Mouse (Mus musculus): ENCODE measurements around the gene Syn3.

Gene Syn3

DNA sequence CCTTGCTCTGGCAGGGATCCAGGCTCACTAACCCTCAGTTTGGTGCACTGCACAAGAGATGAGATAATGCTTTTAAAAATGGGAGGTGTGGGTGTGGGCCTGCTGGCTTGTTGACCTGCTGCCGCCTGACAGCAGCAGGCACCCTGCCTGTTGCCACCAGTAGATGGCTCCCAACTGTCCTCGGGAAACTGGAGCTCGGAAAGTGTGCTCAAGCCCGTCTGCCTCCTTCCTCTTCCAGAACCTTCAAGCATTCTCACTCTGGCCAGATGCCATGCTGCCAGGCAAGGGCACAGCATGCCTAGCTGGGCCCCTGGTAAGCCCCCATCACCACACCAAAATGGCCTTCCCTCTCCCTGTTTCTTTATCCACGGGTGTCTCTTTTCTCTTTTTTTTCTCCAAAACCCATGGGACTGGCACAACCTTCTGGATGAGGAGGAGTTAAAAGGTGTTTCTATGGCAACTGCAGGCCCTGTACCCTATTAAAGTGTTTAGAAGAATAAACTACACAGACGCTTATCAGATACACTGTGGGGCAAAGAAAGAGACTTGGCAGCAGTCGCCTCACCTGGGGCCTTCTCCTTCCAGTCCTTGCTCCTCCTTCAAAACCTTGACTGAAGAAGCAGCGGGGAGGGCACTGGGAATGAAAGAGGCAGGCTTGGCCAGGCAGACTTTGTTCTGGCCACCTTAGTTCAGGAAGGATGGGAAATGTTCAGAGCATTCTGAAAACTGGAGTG lies 195.8 kb downstream of the Syn3 start:
- no peak for DNase-seq

DNA sequence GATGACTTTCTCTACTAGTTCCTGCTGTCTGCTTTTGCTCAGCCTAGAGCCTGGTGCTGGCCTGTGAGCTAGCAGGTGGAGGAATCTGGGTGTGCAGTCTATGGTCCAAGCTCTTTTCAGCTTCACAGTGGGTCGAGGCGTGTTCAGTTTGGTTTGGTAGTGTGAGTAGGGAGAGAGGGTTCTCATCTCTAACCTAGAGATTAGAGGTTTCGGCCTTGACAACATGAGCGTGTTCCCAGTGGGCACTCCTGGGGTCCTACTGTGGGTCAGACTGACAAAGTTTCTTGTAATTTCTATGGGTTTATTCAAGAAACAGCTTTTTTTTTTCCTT lies 196.4 kb downstream of the Syn3 start:
- DNase-seq, result no peak

DNA sequence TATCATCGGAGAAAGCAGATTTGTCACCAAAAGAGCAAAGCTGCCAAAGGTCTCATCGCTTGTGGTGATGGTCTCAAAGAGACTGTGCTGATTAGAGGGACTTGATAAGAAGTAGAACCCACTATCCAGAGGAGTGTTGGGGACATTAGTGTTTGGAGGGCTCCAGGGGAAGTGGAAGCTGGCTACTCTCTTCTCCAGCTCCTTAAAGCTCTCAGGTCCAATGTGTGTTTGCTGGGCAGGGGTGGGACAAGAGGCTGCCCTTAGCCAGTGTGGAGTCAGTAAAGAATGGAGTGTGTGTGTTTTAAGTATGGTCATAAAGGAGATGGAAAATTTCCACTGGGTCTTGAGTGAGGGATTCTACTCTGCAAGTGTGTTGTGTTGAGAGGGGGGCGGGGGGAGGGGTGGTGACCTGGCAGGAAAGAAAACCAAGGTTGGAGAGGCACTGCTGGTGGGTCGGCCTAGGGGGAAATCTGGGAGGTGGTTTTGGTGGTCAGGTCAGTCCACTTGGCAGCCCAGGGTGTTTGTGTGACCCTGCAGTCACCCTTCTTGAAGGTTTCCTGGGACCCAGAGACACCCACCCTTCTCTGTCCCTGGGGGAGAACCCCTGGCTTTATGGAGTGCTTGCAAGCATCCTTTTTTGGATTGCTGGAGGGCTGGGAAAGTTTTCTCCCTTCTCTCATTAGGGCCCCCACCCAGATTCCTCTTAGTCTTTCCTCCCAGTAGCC lies 196.9 kb downstream of the Syn3 start:
- no peak for DNase-seq

DNA sequence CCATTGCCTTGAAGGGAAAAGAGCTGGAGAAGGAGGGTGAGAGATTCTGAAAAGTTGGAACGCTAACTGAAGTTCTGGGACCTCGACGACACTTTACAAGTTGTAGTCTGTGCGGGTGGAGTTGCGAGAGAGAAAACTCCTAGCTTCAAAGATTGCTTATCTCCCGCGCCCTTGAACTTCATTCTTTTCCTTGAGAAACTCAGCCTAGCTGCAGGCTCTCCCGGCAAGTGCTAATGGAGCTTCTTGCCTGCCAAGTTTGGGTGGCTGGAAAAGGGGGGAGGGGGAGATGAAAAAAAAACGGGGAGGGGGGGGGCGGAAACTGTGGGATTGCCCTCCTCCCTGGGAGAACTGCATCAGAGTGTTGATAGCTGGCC lies 197.6 kb downstream of the Syn3 start:
- DNase-seq, result no peak

DNA sequence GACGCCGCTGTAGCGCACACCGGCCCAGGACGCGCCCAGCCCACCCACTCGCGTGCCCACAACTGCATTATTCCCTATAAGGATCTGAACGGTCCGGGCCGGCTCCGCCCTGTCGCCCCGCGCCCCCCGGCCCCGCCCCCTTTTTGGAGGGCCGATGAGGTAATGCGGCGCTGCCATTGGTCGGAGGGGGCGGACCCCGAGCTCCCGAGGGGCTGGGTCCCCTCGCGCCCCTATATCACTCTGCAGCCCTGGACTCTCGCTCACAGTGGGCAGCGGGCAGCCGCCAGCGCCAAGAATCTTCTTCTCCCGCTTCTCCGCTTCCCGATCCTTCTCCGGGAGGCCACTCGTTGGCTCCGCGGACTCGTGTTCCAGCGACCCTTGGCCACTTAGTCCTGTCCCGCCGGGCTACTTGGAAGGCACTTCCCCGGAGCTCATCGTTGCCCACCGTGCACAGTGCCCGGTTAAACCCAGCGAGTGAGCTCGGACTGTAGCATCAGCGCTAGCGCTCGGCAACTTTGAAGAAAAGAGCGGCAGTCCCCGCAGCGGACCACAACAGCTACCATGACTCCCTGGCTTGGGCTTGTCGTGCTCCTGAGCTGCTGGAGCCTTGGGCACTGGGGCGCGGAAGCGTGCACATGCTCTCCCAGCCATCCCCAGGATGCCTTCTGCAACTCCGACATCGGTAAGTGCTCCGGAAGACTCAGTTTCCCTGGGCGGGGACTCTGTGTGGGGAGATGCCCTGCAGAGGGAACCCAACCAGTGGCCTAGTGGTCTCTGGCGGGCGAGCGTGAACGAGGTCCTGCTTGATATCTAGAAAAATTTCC lies 198.2 kb downstream of the Syn3 start, which contains the start of gene Timp3:
Timp3 (plus strand) TSS at position 80 of the 824 bp plus-strand sequence.
- DNase-seq, result no peak

DNA sequence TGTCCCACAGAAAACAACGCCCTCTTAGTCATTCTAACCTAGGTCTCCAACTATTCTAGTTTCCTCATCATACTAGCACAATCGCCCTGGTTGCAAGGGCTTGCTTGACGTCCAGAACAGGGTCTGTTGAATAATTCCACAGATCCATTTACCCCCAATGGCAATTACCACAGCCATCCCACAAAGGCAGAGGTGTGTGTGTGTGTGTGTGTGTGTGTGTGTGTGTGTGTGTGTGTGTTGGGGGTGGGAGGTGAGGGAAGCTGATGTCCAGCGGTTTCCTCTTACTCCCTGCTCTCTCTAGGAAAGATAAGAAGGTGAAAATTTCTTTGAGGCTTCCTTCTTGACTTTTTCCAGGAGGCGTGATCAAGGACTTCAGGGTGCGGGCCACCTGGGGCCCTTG lies 198.9 kb downstream of the Syn3 start:
- no peak for DNase-seq

DNA sequence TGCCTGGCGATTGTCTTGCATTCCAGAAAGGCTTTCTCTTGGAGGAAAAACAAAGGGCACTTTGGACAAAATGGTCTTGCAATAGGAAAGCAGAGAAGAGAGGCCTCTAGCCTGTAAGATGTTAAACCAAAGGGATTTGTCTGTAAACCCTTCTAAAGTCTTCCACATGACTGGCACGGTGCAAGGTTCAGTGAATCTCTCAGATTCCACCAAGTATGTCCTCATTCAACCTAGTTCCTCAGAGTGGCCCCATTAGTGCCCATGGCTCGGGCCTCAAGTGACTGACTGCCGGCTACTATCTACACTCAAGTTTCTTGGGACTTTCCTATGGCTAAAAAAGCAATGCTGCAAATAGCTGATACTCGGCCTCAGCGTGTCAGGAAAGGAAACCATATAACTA lies 200.4 kb downstream of the Syn3 start:
- no peak for DNase-seq

DNA sequence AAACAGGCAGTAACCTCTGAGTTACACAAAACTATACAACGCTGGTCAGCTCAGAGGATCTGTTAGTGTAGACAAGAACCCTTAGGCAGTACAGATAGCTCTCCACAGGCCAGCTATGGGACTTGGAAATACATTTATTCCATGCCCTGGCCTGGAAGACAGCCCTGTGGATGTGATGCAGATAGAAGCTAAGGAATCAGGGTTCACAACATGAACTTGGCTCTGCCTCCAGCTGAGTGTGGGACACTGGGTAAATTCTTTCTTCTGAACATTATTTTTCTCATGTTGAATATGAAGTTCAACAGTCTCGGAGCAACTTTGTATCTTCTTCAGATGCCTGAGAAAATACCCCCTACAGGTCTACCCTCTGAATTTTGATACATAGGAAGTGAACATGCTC lies 201.4 kb downstream of the Syn3 start:
- no peak for DNase-seq

DNA sequence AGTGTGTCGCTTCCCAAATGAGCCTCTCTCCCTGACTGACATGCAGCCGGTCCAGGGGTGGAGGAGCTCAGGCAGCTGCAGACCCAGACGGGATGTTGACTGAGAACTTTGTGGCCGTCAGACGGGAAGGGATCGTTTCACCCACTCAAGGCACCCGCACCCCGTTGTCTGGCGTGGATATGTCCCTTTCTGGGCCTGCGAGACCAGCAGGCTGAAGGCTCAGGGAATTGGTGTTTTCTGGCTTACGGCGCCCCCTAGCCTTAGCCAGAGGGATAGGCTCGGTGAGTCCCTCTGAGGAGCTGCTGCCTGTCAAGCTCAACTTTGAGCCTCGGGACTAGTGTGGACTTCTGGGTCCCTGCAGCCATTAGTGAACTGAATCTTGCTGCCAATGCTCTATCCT lies 202.6 kb downstream of the Syn3 start:
- DNase-seq, result peak; percentile 49 to 50

DNA sequence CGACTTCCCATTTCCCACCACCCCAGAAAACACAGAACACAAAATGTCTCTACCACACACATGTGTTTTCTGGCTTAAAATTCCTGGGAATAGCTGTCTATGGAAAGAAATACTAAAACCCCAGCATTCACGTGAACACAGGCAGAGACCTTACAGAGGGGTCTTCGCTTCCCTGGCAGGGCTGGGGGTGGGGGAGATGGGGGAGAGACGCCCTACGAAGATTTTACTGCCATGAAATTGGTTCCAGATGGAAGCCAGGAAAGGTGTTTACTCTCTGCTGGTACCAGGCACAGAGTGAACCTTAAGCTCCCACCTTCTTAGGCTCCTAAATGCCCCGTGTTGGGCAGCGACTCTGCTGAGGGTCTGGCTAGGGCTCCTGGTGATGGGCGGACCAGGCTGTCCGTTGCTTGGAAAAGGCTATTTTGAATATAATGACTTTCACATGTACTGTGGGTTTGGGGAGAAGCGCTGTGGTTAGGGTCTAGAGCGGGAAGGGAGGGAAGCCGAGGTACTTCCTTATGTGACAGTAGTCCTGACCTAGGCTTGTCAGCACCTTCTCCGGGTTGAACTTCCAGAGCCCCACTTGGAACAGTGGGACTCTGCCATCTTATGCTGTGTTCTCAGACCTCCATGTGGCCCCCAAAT lies 203.1 kb downstream of the Syn3 start:
- DNase-seq, result no peak

DNA sequence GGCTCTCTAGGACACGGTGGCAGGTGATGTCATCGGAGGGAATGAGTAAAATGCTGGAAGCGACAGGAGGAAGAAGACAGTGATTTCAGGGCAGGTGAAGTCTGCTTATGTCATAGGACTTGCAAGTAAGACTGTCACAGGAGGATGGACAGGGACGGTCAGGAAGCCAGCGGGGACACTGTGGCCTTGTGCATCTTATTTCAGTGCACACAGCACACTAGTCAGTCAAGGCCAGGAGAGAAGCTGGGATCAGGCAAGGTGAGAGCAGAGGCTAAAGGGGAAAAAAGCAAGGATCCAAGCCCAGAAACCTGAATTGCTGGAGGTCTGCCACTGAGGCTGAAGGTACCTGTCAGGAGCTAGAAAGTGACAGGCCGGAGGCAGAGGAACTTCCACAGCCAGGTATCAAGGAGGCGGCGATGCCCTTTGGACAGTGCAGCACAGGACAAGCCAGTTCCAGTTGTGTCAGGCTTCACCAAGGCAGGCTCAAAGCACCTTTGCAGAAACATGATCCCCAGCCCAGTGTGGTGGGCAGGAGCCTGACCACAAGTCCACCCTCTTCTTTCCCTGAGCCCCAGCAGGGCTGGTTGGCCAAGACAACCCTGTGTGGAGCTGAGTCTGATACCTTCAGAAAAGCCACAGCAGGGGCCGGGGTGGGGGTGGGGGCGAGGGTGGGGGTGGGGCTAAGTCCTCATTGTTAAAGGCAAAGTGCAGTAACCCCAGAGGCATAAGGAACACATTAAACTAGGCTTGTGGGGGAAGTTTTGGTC lies 203.9 kb downstream of the Syn3 start:
- no peak for DNase-seq

DNA sequence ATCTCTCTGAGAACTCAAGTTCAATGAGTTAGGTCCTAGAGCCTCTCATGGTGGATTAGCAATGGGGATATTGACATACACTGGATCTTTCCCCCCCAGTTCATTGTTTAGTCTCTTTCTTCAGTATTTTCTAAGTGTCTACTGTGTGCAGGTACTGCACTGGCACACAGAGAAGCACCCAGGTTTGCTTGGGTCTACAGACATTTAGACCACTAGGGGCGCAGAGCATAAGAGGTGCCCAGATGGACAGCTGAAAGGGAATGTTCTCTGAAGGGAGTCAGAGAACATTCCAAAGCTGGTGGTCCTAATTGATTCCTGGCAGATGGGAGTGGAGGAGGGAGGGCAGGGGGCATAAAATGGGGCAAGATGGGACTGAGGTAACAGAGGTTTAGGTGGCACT lies 204.8 kb downstream of the Syn3 start:
- DNase-seq, result no peak

DNA sequence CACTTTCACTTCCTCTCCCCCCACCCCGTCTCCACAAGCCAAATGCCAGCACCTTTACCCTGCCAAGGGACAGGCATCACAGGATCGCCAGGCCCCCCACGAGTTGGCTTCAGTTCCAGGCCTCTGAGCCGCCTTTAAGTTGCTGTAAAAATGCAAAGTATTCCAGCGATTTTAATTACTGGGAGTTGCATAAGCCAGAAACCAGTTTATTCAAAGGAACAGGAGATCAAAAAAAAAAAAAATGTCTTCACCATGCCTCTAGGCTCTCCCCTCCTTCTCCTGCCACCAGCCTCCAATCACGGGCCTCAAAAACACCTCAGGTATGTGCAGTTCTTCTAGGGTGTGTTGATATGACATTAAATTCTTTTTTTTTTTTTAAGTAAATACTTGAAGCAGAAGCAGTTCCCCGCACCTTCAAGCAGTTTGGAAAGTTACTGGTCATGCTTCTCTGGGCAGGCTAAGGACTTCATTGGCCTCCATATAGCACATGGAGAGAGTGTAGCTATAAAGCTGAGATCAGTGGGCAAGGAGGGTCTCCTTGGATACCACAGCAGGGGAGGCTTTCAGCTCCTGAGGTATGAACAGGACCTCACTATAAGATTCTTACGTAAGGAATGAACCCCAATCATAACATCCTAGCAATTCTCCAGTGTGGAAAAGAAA lies 208.5 kb downstream of the Syn3 start:
- no peak for DNase-seq

DNA sequence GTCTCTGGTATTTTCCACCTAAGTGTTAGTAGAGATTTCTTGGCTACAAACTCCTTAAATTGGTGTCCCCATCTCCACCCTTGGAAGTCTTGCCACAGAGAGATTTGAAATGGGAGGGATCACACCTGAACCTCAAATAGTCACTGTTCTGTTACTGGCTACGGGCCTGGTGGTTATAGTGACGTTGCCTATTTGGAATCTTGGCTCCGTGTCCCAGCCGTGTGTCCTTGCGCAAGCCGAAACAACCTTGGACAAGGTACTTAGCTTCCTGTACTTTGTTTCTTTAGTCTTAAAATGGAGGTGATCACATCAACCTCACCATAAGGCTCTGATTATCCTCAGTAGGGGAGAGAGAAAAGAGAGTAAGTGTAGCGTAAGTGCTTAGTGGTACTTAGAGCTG lies 212.2 kb downstream of the Syn3 start:
- DNase-seq, result no peak

DNA sequence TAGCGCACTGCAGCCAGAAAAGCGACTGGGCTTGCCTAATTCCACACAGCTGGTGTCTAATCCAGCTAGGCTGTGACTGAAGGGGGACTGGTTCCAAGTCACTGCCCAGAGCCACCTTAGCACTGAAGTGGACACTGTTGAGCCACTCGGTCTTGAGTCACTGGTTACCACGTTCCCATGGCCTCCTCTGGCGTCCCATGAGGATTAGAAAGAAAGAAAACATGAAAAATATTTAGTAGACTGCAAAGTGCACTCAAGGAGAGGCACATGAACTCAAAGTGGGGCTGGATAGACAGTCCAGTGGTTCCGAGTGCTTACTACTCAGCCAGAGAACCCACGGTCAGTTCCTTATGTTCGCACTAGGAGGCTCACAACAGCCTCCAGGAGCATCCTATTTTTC lies 217.5 kb downstream of the Syn3 start:
- DNase-seq, result no peak

DNA sequence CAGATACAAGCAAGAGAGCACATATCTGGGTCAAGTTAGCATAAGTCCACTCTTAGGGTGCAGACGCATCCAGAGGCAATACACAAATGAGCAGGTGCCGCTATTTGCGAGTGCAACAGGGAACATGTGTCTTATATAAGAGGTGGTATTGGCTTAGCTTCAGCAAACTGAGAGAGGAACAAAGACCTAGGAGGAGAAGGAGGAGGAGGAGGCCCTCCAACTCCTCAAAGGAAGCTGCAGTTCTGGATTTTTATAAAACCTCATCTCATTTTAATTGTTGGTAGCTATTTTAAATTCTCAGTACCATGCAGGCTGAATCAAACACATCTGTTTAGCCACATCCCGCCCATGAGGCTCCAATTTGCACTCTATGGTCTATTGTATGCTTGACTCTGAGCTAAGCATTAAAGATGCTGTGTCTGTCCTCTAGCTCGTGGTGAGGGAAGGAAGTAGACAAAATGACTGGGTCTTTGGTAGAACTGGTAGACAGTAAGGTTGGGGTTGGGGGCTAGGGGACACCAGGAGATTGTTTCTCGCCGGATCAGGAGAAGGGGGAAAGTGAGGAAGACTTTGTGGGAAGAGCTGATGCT lies 219.0 kb downstream of the Syn3 start:
- no peak for DNase-seq

DNA sequence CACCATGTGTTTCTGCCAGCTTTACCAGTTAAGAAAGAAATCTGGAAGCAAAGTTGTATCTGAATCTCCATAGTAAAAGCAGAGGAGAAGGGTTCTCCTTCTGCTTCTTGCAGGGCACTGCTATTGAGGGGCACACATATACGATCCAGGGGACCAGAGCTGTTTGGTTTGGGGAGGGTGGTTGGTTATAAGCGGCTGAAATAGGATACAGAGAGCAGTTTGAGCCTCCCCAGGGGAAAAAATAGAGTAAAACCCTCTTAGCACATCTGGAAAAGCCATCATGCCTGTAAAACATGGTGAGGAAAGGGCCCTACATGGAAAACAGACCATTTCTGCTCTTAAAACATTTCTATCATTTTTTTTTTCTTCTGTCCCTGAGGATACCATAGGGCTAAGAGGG lies 220.2 kb downstream of the Syn3 start:
- DNase-seq, result no peak

DNA sequence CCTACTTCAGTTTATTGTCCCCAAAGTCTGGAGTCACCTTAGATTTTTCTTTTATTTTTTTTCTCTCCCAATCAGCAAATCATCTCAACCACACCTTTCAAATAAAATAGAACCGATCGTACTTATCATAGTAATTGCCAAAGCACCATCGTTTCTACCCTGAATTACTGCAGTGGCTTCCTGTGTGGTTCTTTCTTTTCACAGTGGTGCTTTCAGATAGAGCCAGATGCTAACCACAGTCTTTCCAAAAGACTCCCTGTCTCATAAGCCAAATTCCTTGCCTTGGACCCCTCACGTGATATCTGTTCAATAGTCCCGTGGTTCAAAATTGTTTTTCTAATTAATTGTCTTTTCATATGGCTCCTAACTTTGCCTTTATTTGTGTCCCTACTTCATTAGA lies 221.4 kb downstream of the Syn3 start:
- no peak for DNase-seq

DNA sequence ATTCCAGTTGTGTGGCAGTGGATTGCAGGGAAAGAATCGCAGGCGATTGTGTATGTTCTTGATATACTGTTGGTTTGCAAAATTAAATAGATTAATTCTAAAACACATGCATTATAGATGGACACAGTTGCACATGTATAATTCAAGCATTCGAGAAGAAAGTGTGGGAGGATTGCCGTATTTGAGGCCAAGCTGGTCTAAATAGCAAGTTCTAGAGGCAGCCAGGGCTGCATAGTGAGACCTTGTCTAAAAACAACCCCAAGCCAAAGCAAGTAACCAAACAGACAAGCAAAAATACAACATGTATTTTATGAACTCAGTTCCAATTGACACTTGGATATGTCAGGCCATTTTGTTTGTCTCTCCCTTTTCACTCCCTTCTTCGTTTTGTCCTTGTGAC lies 223.1 kb downstream of the Syn3 start:
- no peak for DNase-seq

DNA sequence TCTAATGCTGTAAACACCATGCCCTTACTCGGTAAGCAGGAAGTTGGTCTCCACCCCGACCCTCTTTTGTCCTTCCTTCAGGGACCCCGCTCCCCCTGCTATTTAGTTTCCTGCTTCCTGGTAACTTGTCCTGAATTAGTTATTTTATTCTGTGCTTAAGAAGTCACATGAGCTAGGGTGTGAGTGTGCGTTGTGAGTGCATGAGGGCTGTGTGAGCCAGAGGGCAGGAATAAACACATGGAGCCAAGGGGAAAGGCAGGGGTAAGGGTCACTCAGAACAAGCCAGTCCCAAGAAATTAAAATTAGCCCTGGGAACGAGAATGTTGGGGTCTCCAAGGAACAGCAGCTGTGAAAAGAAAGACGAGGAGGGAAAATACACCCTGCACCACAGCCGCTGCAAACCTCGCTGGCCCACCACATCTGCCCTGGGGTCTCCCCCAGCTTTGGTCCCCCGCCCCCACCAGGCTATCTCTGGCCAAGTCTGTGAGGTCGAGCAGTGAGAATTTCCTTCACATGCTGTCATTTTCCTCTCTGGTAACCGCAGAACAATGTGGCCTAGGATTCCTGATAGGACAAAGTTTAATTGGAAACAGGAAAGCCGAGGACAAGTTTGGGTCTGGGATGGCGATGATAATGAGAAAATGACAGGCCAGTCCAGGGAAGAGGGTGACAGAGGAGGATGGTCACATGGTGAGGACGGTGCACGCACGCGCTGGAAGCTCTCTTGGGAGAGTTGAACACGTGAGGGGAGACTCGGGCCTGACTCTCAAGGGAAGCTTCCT lies 225.1 kb downstream of the Syn3 start:
- DNase-seq, result no peak

DNA sequence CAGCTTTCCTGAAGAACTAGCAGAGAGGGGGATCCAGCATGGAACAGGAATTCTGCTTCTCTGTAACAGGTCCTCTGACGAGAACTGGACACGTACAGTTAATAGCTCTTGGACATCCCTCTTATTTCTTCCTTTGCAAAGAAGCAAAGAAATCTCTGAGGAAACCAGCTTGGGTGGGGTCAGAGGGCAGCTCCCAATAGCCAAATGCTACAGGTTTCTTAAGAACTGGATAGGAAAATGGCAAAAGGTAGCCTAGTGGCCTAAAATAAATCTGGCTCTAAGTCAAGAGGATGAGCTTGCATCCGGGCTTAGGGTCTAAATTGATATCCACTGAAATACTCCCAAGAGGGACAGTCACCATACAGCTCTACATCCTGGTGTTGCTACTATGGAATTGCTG lies 225.9 kb downstream of the Syn3 start:
- no peak for DNase-seq
